Mouse (Mus musculus) adipocyte (in vitro differentiated cells): Measurements from ENCODE around the gene Map2k6.

ENCODE experiments used
- DNase-seq: peaks from one replicate; pipeline ENCODE4 v3.0.0-alpha.2; 2016; ENCODE audit warnings: low spot score

Gene Map2k6

GRCm38 (mm10) chr11:110485081-110485480 lies 86.2 kb downstream of the Map2k6 start:
- DNase-seq: no peak

- no peak for DNase-seq
Observed at GRCm38 (mm10) chr11:110487796-110488195, 88.9 kb downstream of the Map2k6 start.

GRCm38 (mm10) chr11:110488301-110488700 lies 89.4 kb downstream of the Map2k6 start:
- DNase-seq: no peak

- DNase-seq: no peak
Observed at GRCm38 (mm10) chr11:110495323-110496060, 96.6 kb downstream of the Map2k6 start.

GRCm38 (mm10) chr11:110496061-110496446 lies 97.1 kb downstream of the Map2k6 start:
- DNase-seq: no peak

- no peak for DNase-seq
Observed at GRCm38 (mm10) chr11:110497743-110498142, 98.8 kb downstream of the Map2k6 start.

GRCm38 (mm10) chr11:110498651-110499213 lies 99.8 kb downstream of the Map2k6 start:
- peak; percentile 90 for DNase-seq

- no peak for DNase-seq
Observed at GRCm38 (mm10) chr11:110502937-110503670, 104.2 kb downstream of the Map2k6 start.

GRCm38 (mm10) chr11:110511466-110511865 lies 112.5 kb downstream of the Map2k6 start:
- no peak for DNase-seq

GRCm38 (mm10) chr11:110518648-110519047 lies 119.7 kb downstream of the Map2k6 start:
- DNase-seq: no peak

GRCm38 (mm10) chr11:110522906-110523305 lies 124.0 kb downstream of the Map2k6 start:
- no peak for DNase-seq

- DNase-seq: no peak
Observed at GRCm38 (mm10) chr11:110526156-110526555, 127.2 kb downstream of the Map2k6 start.

GRCm38 (mm10) chr11:110531087-110531486 lies 132.2 kb downstream of the Map2k6 start:
- no peak for DNase-seq

- DNase-seq: no peak
Observed at GRCm38 (mm10) chr11:110534856-110535255, 135.9 kb downstream of the Map2k6 start.

GRCm38 (mm10) chr11:110536533-110536932 lies 137.6 kb downstream of the Map2k6 start:
- no peak for DNase-seq

- peak; percentile 78 for DNase-seq
Observed at GRCm38 (mm10) chr11:110537602-110538001, 138.7 kb downstream of the Map2k6 start.

GRCm38 (mm10) chr11:110538206-110538605 lies 139.3 kb downstream of the Map2k6 start:
- no peak for DNase-seq

- no peak for DNase-seq
Observed at GRCm38 (mm10) chr11:110541933-110542332, 143.0 kb downstream of the Map2k6 start.

- no peak for DNase-seq
Observed at GRCm38 (mm10) chr11:110544419-110545210, 145.7 kb downstream of the Map2k6 start.

GRCm38 (mm10) chr11:110545416-110545815 lies 146.5 kb downstream of the Map2k6 start:
- DNase-seq: peak; percentile 12

GRCm38 (mm10) chr11:110551471-110551967 lies 152.6 kb downstream of the Map2k6 start:
- no peak for DNase-seq
